Mouse (Mus musculus) stomach, embryonic 16.5 days (tissue): ENCODE measurements around the gene Blm. TPM values are rescaled to one million over a fixed set of nuclear protein-coding genes. Genes with fewer than 3 reads are reported as not detected.

Experiments used
- ATAC-seq: fragments of 200-750 bp; cut with Nextera tagmentation; 2 replicates; pipeline ENCODE4 v1.8.0; 2017; ENCODE audit warnings: moderate number of reproducible peaks, moderate TSS enrichment; ENCODE audit not compliant: insufficient read depth, low FRiP score
- H3K27ac ChIP-seq: fragments of 300-500 bp; sonication (generic); 2 replicates; pipeline ENCODE4 v1.5.1; 2014; ENCODE audit warnings: low read length
- H3K27me3 ChIP-seq: fragments of 300-500 bp; sonication (generic); 2 replicates; pipeline ENCODE4 v1.6.1; 2014; ENCODE audit warnings: low read length, control low read depth, mixed read lengths; ENCODE audit not compliant: control insufficient read depth, insufficient read depth
- H3K36me3 ChIP-seq: fragments of 300-500 bp; sonication (generic); 2 replicates; pipeline ENCODE4 v1.6.1; 2014; ENCODE audit warnings: low read length; ENCODE audit not compliant: control insufficient read depth, insufficient read depth
- H3K4me1 ChIP-seq: fragments of 300-500 bp; sonication (generic); 2 replicates; pipeline ENCODE4 v1.6.1; 2014; ENCODE audit warnings: low read length, control low read depth, mixed read lengths; ENCODE audit not compliant: control insufficient read depth, insufficient read depth
- H3K4me2 ChIP-seq: fragments of 300-500 bp; sonication (generic); 2 replicates; pipeline ENCODE4 v1.6.1; 2014; ENCODE audit warnings: low read depth, low read length, mixed read lengths
- H3K4me3 ChIP-seq: fragments of 300-500 bp; sonication (generic); replicated peaks from 2 replicates; pipeline ENCODE4 v1.5.1; 2014; ENCODE audit warnings: mild to moderate bottlenecking, low read length
- H3K9ac ChIP-seq: fragments of 300-500 bp; sonication (generic); 2 replicates; pipeline ENCODE4 v1.6.1; 2014; ENCODE audit warnings: low read length
- H3K9me3 ChIP-seq: fragments of 300-500 bp; sonication (generic); replicated peaks from 2 replicates; pipeline ENCODE4 v1.6.1; 2016; ENCODE audit warnings: low read length, control low read depth; ENCODE audit not compliant: control insufficient read depth
- WGBS: fragments of 180-500 bp; shearing (Covaris S2); extraction: QIAGEN DNeasy Blood & Tissue Kit; methylation state at CpG from one replicate; pipeline ENCODE4 v1.1.7; 2014; 5-methylcytosine and 5-hydroxymethylcytosine counted together
- polyA plus RNA-seq: library from polyadenylated mRNA; unstranded; fragments of >200 nt; fragmentation: Nextera tagmentation; extraction: Ambion mirVana; gene quantifications from 2 replicates; pipeline ENCODE4 v1.2.1, GENCODE M21; 2015

Gene Blm
- polyA plus RNA-seq: 13.2 and 13.8 TPM in 2 replicates

DNA sequence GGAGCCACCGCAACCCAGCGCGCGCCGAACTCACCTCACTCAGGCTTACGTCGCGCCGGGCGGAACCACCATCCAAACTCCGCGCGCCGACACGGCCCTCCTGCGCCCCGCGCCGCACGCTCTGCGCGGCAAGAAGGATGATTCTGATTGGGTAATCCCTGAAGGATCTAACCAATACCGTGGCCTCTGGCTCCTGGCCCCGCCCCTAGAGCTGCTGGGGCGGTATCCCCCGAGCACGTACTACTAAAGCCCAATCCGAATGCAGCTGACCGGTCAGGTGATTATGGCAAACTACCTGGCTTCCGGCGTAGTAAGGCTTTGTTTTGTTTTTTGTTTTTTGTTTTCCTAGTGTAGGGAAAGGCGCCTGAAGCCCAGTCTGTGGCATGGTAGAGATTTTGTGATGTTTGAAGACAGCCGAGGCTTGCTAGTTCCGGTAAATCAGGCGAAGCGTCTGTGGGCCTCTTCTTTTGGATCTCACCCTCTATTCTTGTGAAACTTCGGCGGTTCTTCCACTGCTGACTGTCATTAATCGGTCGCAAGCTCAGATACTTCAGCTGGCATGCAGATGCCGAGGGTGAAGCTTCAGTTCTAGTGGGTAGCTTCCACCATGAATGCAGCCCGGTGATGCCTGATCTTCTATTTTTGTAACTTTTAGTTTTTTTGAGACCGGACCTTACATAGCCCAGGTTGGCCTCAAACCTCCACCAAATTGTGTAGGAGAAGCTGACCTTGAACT, at the start of gene Blm:
TSS of gene Blm (minus strand) at position 111 of the 736 bp plus-strand sequence.
- Histone ChIP-seq H3K4me2 (peak within 1 kb of the TSS; percentile 86), H3K27ac (peak within 1 kb of the TSS; percentile 71), H3K36me3 (no peaks in the 10 kb centered on the region), H3K27me3 (no peaks in the 10 kb centered on the region), H3K9ac (peak within 1 kb of the TSS; percentile 86), H3K4me1 (peaks cover 9% of the 10 kb centered on the region), H3K4me3 (peak within 1 kb of the TSS; percentile 81), H3K9me3 (no peaks in the 10 kb centered on the region)
- peak; percentile 100 for ATAC-seq
- under 1% methylated on average over 43 of the region's 43 CpGs for WGBS

DNA sequence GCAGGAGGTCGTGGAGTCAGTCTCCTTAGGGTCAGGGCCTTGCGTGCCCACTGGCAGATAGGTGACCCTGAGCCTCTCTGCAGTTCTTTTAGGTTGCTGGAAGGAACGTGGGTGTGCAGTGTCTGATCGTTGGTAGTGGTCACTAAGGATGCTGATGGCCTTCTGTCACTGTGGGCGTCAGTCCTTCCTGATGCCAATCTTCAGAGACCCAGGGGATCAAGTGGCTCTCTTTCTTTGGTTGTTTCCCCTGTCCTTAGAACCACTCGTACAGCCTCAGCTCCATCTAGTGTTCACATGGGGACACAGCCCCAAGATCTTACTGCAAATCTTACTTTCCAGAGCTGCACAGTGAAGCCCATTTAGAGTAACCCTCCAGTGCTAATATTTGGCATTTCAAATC, 49.1 kb upstream of the Blm start:
- 39% methylated on average over 6 of the region's 6 CpGs for WGBS
- Histone ChIP-seq H3K9me3 (no peaks in the 10 kb centered on the region), H3K36me3 (no peaks in the 10 kb centered on the region), H3K4me3 (no peak overlapping the region), H3K4me1 (0 out of 2 replicates have a peak, but pooled peaks cover 12% of the 10 kb centered on the region), H3K9ac (no peak overlapping the region), H3K27ac (no peak overlapping the region), H3K27me3 (no peaks in the 10 kb centered on the region), H3K4me2 (no peak overlapping the region)
- no peak for ATAC-seq

DNA sequence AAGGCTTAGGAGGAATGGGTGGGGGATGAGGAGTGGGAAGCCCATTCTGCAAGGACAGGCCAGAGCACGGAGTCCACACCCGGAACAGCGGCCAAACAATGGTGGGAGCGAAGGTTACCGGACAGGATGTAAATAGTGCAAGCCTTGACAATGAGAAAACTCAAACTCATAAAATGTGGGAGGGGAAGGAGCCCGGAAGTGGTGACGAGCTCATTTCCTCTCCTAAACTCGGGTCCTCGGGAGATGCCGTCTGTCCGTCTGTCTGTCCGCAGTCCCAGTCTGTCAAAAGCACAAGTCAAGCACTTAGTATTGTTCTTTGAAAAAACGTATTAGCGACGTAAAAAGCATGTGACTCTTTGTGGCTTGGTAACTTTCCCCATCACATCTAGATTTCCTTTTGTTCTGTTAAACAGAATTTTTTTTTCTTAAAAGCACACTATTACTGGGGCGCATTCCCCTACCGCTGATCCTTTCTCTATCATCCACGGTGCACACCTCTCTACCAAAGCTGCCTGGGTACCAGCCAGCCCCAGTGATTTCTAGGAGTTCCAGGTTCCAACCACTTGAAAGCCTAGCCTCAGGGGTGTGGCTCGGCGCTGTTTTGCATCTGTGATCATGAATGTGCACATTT, 48.0 kb upstream of the Blm start:
- ATAC-seq: peak; percentile 64; the same call in 1 of the 2 replicates
- Histone ChIP-seq H3K4me2 (peak overlapping the region; percentile 34), H3K9me3 (no peaks in the 10 kb centered on the region), H3K27me3 (no peaks in the 10 kb centered on the region), H3K4me3 (no peak overlapping the region), H3K9ac (peak overlapping the region; percentile 46; the same call in 1 of the 2 replicates), H3K27ac (peak overlapping the region; percentile 43), H3K36me3 (no peaks in the 10 kb centered on the region), H3K4me1 (0 out of 2 replicates have a peak, but pooled peaks cover 12% of the 10 kb centered on the region)
- WGBS: 51% methylated on average over 20 of the region's 20 CpGs

DNA sequence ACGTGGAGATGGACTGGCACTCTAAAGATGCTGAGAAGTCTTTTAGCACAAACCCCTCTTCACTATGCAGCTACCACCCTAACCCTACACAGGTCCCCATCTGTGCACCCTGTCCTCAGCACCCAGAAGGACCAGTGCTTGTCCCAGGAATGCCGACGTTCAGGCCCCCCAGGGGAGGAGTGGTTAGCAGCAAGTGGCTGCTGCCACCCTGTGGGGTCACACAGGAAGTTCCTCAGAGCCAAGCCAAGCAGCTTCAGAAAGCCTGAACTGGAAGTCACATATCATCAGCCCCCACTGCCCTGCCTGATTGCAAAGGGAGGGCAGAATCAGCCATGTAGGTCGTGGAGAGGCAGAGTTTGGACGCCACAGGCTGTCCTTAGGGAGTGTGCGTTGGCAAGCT, 45.4 kb upstream of the Blm start:
- 28% methylated on average over 6 of the region's 6 CpGs for WGBS
- no peak overlapping the region for H3K27ac ChIP-seq

DNA sequence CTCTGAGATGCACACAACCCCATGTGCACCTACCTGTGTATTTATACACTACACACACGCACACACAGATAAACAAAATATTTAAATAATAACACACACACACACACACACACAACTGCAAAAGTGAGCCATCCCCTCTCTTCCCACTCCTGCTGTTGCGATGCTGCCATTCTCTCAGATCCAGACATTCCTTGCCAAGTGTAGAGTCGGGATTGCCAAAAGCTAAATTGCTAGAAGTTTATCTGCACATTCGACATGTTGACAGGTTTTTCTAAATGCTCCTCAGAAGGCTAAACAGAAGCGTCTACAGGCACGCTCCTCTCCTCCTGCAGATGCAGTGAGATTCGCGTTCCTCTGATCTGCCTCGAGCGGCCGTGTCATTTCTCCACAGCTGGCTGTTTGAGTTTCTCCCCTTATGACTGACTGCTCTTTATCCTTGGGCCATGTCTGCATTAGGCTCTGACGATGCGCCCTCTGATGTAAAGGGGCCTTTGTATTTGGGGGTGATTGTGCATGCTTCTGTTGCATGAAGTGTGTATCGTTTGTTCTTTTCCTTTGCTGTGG, 42.6 kb upstream of the Blm start:
- ATAC-seq: no peak
- Histone ChIP-seq H3K4me1 (no peaks in the 10 kb centered on the region), H3K36me3 (no peaks in the 10 kb centered on the region), H3K27me3 (no peaks in the 10 kb centered on the region), H3K27ac (no peak overlapping the region), H3K9me3 (no peaks in the 10 kb centered on the region), H3K9ac (no peak overlapping the region), H3K4me3 (no peak overlapping the region), H3K4me2 (no peak overlapping the region)
- WGBS: 47% methylated on average over 14 of the region's 14 CpGs

More for the DNA sequence above, 45.4 kb upstream of the Blm start:
- Histone ChIP-seq H3K9ac (no peak overlapping the region; the same call in 1 of the 2 replicates), H3K4me2 (no peak overlapping the region), H3K9me3 (no peaks in the 10 kb centered on the region), H3K27me3 (no peaks in the 10 kb centered on the region), H3K36me3 (no peaks in the 10 kb centered on the region), H3K4me3 (no peak overlapping the region), H3K4me1 (0 out of 2 replicates have a peak, but pooled peaks cover 7% of the 10 kb centered on the region)
- no peak for ATAC-seq

DNA sequence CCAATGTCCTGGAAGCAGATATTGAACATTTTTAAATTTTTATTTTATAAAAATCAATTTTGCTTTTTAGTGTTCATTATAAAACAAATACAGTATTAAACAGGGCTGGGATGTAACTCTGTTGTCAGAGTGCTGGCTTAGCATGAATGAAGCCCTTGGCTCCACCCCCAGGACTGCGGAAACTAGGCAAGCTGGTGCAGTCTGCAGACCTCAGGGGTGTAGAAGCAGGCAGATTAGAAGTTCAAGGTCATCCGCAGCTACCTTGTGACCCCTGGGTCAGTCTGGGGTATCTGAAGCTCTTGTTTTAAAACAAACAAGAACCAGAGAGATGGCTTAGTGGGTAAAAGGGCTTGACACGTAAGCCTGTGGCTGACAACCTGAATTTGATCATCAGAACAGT, 41.7 kb upstream of the Blm start:
- 60% methylated on average over 3 of the region's 3 CpGs for WGBS
- Histone ChIP-seq H3K27ac (no peak overlapping the region), H3K36me3 (no peaks in the 10 kb centered on the region), H3K27me3 (no peaks in the 10 kb centered on the region), H3K4me1 (no peaks in the 10 kb centered on the region), H3K4me3 (no peak overlapping the region), H3K4me2 (no peak overlapping the region), H3K9me3 (no peaks in the 10 kb centered on the region), H3K9ac (no peak overlapping the region)
- ATAC-seq: no peak

DNA sequence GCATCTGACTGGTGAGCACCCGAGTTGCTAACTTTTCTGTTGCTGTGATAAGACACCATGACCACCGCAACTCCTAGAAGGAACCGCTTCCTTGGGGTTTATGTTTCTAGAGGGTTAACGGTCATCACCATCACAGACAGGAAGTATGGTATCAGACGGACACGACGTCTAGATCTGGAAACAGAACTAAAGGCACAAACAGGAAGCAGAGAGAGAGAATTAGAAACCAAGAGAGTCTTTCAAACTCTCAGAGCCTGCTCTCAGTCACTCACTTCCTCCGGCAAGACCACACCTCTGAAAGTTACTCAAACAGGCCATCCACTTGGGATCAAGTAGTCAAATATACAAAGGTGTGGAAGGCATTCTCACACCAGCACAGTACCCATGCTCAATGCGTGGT, 40.8 kb upstream of the Blm start:
- ATAC-seq: no peak
- no peaks in the 10 kb centered on the region for H3K36me3 ChIP-seq
- no peaks in the 10 kb centered on the region for H3K4me1 ChIP-seq
- WGBS: 70% methylated on average over 9 of the region's 9 CpGs
- H3K27me3 ChIP-seq: no peaks in the 10 kb centered on the region
- no peak overlapping the region for H3K27ac ChIP-seq
- no peak overlapping the region for H3K4me3 ChIP-seq
- H3K9ac ChIP-seq: no peak overlapping the region
- no peaks in the 10 kb centered on the region for H3K9me3 ChIP-seq
- H3K4me2 ChIP-seq: no peak overlapping the region

DNA sequence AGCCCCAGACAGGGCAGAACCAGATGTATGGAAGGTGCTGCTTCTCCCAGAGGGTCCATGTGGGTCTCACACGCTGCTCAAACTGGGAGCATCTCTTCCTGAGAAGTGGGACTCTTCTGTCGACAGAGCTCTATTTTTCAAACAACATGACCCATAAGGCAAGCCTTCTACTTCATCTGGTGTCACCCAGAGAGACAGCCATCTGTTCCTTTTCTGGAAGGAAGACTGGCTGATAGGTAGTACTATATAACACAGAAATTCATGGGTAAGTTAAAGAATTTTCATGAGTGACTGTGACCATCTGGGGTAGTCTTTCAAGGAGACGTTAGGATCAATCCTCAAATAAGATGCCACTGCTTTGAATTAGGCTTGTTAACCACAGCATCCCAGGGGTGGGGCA, 38.2 kb upstream of the Blm start:
- Histone ChIP-seq H3K4me1 (no peaks in the 10 kb centered on the region), H3K27me3 (no peaks in the 10 kb centered on the region), H3K9me3 (no peaks in the 10 kb centered on the region), H3K4me3 (no peak overlapping the region), H3K4me2 (no peak overlapping the region), H3K36me3 (no peaks in the 10 kb centered on the region), H3K27ac (no peak overlapping the region), H3K9ac (no peak overlapping the region)
- no peak for ATAC-seq
- WGBS: 58% methylated on average over 3 of the region's 3 CpGs

DNA sequence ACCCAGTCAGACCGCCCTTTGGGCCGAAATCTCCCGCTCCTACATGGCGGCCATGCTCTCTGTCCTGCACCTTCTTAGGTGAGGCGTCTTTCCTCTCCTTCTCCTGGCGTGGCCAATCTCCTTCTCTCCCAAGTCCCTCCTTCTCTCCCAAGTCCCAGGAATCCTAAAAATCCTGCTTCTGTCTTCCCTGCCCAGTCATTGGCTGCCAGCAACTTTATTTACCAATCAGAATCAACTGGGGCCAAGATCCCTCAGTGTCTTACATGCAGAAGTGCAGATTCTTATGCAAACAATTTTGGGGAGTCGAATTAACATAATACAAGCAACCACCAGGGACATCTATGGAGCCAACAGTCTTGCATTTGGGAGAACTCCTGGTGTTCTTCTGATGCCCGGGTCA, 33.1 kb upstream of the Blm start:
- H3K4me3 ChIP-seq: no peak overlapping the region
- H3K27me3 ChIP-seq: no peaks in the 10 kb centered on the region
- H3K27ac ChIP-seq: no peak overlapping the region
- no peaks in the 10 kb centered on the region for H3K4me1 ChIP-seq
- no peak overlapping the region for H3K9ac ChIP-seq
- ATAC-seq: no peak
- 83% methylated on average over 8 of the region's 8 CpGs for WGBS
- no peak overlapping the region for H3K4me2 ChIP-seq
- H3K9me3 ChIP-seq: no peaks in the 10 kb centered on the region
- H3K36me3 ChIP-seq: no peaks in the 10 kb centered on the region
